Mouse (Mus musculus) spleen, postnatal 0 days (tissue): ENCODE data around the gene Prl7b1. TPM values are rescaled to one million over a fixed set of nuclear protein-coding genes. Genes with fewer than 3 reads are reported as not detected.

Source experiments
- polyA plus RNA-seq: library from polyadenylated mRNA; unstranded; fragments of >200 nt; fragmentation: Nextera tagmentation; extraction: Ambion mirVana; gene quantifications from 2 replicates; pipeline ENCODE4 v1.2.1, GENCODE M21; 2015

Gene Prl7b1
- not detected in 2 replicates for polyA plus RNA-seq

GRCm38 (mm10) chr13:27610482-27610881 lies at the start of gene Prl7b1:
Prl7b1 (minus strand) TSS chr13:27610582.

GRCm38 (mm10) chr13:27642393-27642792 lies 32.0 kb upstream of the Prl7b1 start, which contains the start of gene Prl7a1:
Prl7a1 (minus strand) TSS chr13:27642493.

GRCm38 (mm10) chr13:27582071-27582470 lies 28.3 kb downstream of the Prl7b1 start, which contains the start of gene Prl8a1:
Prl8a1 (minus strand) TSS chr13:27582171.

GRCm38 (mm10) chr13:27564506-27564905 lies 45.9 kb downstream of the Prl7b1 start, which contains the start of gene Prl8a9:
Prl8a9 (minus strand) TSS chr13:27564606.

Other genes starting within 250 kb of the Prl7b1 start
- not detected in 2 replicates for gene Prl2b1, start 219.7 kb downstream of the Prl7b1 start, polyA plus RNA-seq
- not detected in 2 replicates for gene Prl8a6, start 171.9 kb downstream of the Prl7b1 start, polyA plus RNA-seq
- not detected in 2 replicates for gene Prl8a8, start 97.4 kb downstream of the Prl7b1 start, polyA plus RNA-seq
- not detected in 2 replicates for gene Prl8a9, start 46.0 kb downstream of the Prl7b1 start, polyA plus RNA-seq
- gene Prl8a1, start 28.4 kb downstream of the Prl7b1 start, polyA plus RNA-seq, result not detected in 2 replicates
- gene Prl7a1, start 31.9 kb upstream of the Prl7b1 start, polyA plus RNA-seq, result not detected in 2 replicates
- gene Prl7a2, start 57.5 kb upstream of the Prl7b1 start, polyA plus RNA-seq, result not detected in 2 replicates
- gene Prl7d1, start 106.2 kb upstream of the Prl7b1 start, polyA plus RNA-seq, result not detected in 2 replicates
- not detected in 2 replicates for gene Prl7c1, start 170.2 kb upstream of the Prl7b1 start, polyA plus RNA-seq
- not detected in 2 replicates for gene Prl2a1, start 191.1 kb upstream of the Prl7b1 start, polyA plus RNA-seq
- not detected in 2 replicates for gene Prl2c1, start 238.8 kb upstream of the Prl7b1 start, polyA plus RNA-seq